Mouse (Mus musculus) forelimb bud, embryonic 11.5 days (tissue): Measurements from ENCODE around the gene Cbln3.

Experiments
- DNase-seq: peaks from one replicate; pipeline ENCODE4 v3.0.0-alpha.2; 2012; ENCODE audit warnings: low read depth, low spot score

The Cbln3 gene

GRCm38 (mm10) chr14:55884166-55884565 lies at the start of gene Cbln3:
Cbln3 (minus strand) TSS chr14:55884392.
- no peak for DNase-seq

GRCm38 (mm10) chr14:55933586-55933985 lies 49.4 kb upstream of the Cbln3 start:
- peak; percentile 31 for DNase-seq

GRCm38 (mm10) chr14:55929263-55929997 lies 45.2 kb upstream of the Cbln3 start:
- peak; percentile 33 for DNase-seq

- no peak for DNase-seq
Observed at GRCm38 (mm10) chr14:55926847-55927246, 42.7 kb upstream of the Cbln3 start.

- DNase-seq, result no peak
Observed at GRCm38 (mm10) chr14:55922475-55923232, 38.5 kb upstream of the Cbln3 start.

- DNase-seq, result peak; percentile 95
Observed at GRCm38 (mm10) chr14:55918240-55919082, 34.3 kb upstream of the Cbln3 start.

- no peak for DNase-seq
Observed at GRCm38 (mm10) chr14:55913406-55913805, 29.2 kb upstream of the Cbln3 start.

GRCm38 (mm10) chr14:55905518-55905917 lies 21.3 kb upstream of the Cbln3 start:
- no peak for DNase-seq

GRCm38 (mm10) chr14:55900414-55900755 lies 16.2 kb upstream of the Cbln3 start:
- no peak for DNase-seq

GRCm38 (mm10) chr14:55899701-55900413 lies 15.7 kb upstream of the Cbln3 start, which contains the start of gene Sdr39u1:
Sdr39u1 (minus strand) TSS chr14:55900293.
- peak; percentile 92 for DNase-seq

GRCm38 (mm10) chr14:55898947-55899346 lies 14.8 kb upstream of the Cbln3 start:
- no peak for DNase-seq

GRCm38 (mm10) chr14:55897671-55898070 lies 13.5 kb upstream of the Cbln3 start:
- DNase-seq, result no peak

GRCm38 (mm10) chr14:55886571-55887382 lies 2.6 kb upstream of the Cbln3 start:
- DNase-seq, result no peak

- no peak for DNase-seq
Observed at GRCm38 (mm10) chr14:55885791-55886271, 1.6 kb upstream of the Cbln3 start.

- DNase-seq, result no peak
Observed at GRCm38 (mm10) chr14:55885114-55885790, 1.1 kb upstream of the Cbln3 start.

- DNase-seq, result peak; percentile 89
Observed at GRCm38 (mm10) chr14:55884713-55885113, 521 bp upstream of the Cbln3 start, which contains the start of gene Khnyn. Khnyn (plus strand) TSS chr14:55884947.

- DNase-seq, result no peak
Observed at GRCm38 (mm10) chr14:55883663-55884062, 529 bp downstream of the Cbln3 start.

- DNase-seq, result no peak
Observed at GRCm38 (mm10) chr14:55883149-55883661, 987 bp downstream of the Cbln3 start.

GRCm38 (mm10) chr14:55882171-55882641 lies 2.0 kb downstream of the Cbln3 start:
- no peak for DNase-seq
